Mouse (Mus musculus): ENCODE measurements around the gene Olfr361. TPM values are rescaled to one million over a fixed set of nuclear protein-coding genes. Genes with fewer than 3 reads are reported as not detected.

The Olfr361 gene
- not detected in 2 replicates for polyA plus RNA-seq (2012; rRNA removed)

GRCm38 (mm10) chr2:37089190-37089589, at the start of gene Olfr361:
TSS of gene Olfr361 (minus strand) at chr2:37089290.

GRCm38 (mm10) chr2:37117810-37118209, 28.7 kb upstream of the Olfr361 start, which contains the start of gene Olfr362:
TSS of gene Olfr362 (minus strand) at chr2:37117910.

DNA sequence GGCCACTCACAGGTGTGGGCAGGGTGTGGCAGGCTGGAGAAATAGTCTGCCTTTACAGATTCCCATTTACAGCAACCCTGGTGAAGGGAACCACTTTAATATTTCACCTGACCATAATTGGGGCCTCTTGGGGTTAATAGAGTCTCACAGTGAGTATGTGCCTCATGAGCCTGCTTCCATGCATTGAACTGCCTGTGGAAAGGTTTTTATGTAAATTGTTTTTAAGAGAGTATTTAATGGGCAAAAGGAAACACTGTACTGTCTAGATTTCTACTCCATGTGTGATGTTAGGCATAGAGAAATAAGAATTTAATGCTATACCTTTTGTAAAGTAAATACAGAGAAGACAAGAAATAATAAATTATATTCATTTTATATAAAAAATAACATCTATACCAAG, 23.6 kb downstream of the Olfr361 start, which contains the start of gene Olfr360:
Gene Olfr360 (plus strand): TSS at position 301 of the 400 bp plus-strand sequence.

Other genes starting within 250 kb of the Olfr361 start
- gene Olfr350, start 243.0 kb downstream of the Olfr361 start, polyA plus RNA-seq (2012; rRNA removed), result not detected in 2 replicates
- gene Olfr351, start 226.6 kb downstream of the Olfr361 start, polyA plus RNA-seq (2012; rRNA removed), result not detected in 2 replicates
- gene Olfr352, start 220.8 kb downstream of the Olfr361 start, polyA plus RNA-seq (2012; rRNA removed), result not detected in 2 replicates
- not detected in 2 replicates for gene Olfr353, start 196.4 kb downstream of the Olfr361 start, polyA plus RNA-seq (2012; rRNA removed)
- not detected in 2 replicates for gene Olfr354, start 183.6 kb downstream of the Olfr361 start, polyA plus RNA-seq (2012; rRNA removed)
- not detected in 2 replicates for gene Olfr355, start 160.4 kb downstream of the Olfr361 start, polyA plus RNA-seq (2012; rRNA removed)
- not detected in 2 replicates for gene Olfr356, start 152.2 kb downstream of the Olfr361 start, polyA plus RNA-seq (2012; rRNA removed)
- not detected in 2 replicates for gene Olfr357, start 95.5 kb downstream of the Olfr361 start, polyA plus RNA-seq (2012; rRNA removed)
- not detected in 2 replicates for gene Olfr358, start 80.0 kb downstream of the Olfr361 start, polyA plus RNA-seq (2012; rRNA removed)
- not detected in 2 replicates for gene Olfr360, start 23.5 kb downstream of the Olfr361 start, polyA plus RNA-seq (2012; rRNA removed)
- gene Olfr362, start 28.6 kb upstream of the Olfr361 start, polyA plus RNA-seq (2012; rRNA removed), result not detected in 2 replicates
- not detected in 2 replicates for gene Olfr364-ps1, start 50.0 kb upstream of the Olfr361 start, polyA plus RNA-seq (2012; rRNA removed)
- not detected in 2 replicates for gene Olfr365, start 98.9 kb upstream of the Olfr361 start, polyA plus RNA-seq (2012; rRNA removed)
- gene Olfr366, start 122.3 kb upstream of the Olfr361 start, polyA plus RNA-seq (2012; rRNA removed), result not detected in 2 replicates
- gene Olfr368, start 237.2 kb upstream of the Olfr361 start, polyA plus RNA-seq (2012; rRNA removed), result not detected in 2 replicates

All from central nervous system, embryonic 14 days (tissue).